Mouse (Mus musculus) v-Abl transformed pro-B cells (cell line): ENCODE results near the gene Gm10134.

Experiments
- in situ Hi-C, 2 experiments: fragments of 400-800 bp; cut with MboI; formaldehyde crosslinking; loops; one replicate each; pipeline ENCODE4 v1.15.1; 2025; ENCODE audit not compliant: unreplicated experiment in 2 of 2

Gm10134 gene

DNA sequence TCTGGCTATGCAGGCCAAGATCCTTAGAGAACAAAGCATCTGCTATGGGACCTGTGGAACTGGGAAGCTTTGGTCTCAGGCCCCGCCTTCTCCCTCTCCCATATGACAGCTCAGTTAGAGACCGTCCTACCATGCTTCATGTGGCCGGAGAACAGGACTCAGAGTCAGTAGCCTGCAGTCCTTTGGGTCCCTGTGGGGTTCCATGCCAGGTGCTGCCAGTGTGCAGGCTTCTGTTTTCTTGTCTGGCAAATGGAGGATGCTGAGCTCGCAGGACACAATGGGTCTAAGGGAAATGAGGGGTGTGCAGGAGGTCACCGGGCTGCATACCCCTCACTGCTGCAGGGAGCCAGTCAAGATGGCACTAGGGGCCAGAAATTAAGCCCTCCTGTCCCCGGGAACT is 40.7 kb downstream of the Gm10134 start:
- in situ Hi-C loops = loop anchor here in 1 of 2 experiments (5.0 to 25.0 kb wide), 2 partner anchors 41 to 1234 kb away; no protein-coding TSS in a partner anchor

DNA sequence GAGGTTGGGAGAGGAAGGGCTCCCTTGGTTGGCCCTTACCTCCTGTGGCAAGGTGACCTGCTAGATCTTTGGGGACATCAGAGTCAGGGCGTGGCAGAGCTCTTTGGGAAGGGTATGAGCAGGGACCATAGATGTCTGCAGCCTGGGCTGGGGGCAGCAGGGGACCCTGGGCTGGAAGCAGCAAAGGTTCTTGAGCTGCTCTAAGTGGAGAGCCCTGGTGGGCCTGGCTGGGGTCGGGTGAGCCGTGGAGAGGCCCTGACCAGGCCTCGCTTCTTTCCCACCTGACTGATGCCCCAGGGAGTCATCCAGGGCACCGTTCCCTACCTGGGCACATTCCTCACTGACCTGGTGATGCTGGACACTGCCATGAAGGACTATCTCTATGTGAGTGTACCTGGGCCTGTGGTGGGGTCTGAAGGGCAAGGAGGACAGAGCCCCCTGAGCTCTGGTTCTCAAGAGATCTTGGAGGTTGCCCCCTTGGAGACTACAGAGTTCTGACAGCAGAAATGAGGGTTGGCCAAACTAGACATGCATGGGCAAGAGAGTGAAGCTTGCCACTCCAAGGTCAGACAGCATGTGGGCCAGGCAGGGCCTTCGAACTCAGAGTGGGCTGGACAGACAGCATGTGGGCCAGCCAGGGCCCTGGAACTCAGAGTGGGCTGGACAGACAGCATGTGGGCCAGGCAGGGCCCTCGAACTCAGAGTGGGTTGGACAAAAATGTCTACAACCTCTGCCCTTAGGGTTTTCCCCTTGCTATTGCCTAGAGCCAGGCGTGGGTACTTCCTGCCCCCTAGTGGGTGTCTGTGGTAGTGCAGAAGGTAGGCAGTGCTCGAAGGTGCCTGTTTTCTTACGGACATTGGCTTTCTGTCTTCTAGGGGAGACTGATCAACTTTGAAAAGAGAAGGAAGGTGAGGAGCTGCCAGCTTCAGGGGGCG is 41.6 kb downstream of the Gm10134 start:
- in situ Hi-C loops = loop anchor here in 1 of 2 experiments (5.0 to 25.0 kb wide), 2 partner anchors 40 to 1235 kb away; no protein-coding TSS in a partner anchor

DNA sequence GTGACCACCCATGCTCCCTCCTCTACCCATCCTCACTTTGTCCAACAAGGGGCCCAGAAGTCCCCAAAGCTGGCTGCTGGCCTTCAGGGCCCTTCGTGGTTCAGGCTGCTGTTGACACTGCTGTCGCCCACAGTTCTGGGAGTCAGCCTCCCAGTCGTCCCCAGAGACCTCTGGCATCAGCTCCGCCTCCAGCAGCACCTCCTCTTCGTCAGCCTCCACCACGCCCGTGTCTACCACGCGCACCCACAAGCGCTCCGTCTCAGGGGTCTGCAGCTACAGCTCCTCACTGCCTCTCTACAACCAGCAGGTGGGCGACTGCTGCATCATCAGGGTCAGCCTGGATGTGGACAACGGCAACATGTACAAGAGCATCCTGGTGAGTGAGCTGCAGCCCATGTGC is 43.3 kb downstream of the Gm10134 start:
- in situ Hi-C loops = loop anchor here in 1 of 2 experiments (5.0 to 25.0 kb wide), 2 partner anchors 38 to 1237 kb away; no protein-coding TSS in a partner anchor

DNA sequence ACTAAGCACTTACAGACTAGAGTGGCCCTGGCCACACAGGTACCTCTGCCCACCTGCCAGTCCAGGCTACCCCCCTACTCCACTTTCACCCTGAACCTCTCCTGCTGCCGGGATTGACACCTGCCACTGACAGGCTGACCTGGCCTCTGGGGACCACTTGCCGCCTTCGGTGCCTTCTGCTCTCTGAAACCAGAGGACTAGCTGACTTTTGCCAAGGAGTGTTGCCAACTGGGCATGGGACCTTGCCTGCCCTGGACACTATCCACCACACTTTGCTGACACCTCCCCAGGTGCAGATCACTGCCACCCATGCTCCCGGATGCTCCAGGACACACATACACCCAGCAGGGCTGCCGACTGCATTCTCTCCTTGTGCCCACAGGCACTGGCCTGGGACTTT is 46.4 kb downstream of the Gm10134 start:
- in situ Hi-C loops = loop anchor here (5.0 kb wide), 1 partner anchor 35 kb away; no protein-coding TSS in a partner anchor
